Mouse (Mus musculus): ENCODE results near the gene Ap1m2. TPM values are rescaled to one million over a fixed set of nuclear protein-coding genes. Genes with fewer than 3 reads are reported as not detected.
"Not testable (repeated sequence)": the region's sequence is repeated elsewhere in the genome, so short reads cannot be mapped to it uniquely, and the experiment has no call there.

Gene Ap1m2
- total RNA-seq, 2 experiments from 2014 or later, result not detected

GRCm38 (mm10) chr9:21327569-21327968 lies 15.4 kb upstream of the Ap1m2 start:
- DNase-seq, result no peak

- peak; percentile 19 to 37 for DNase-seq
Measured at GRCm38 (mm10) chr9:21324269-21324668, 12.1 kb upstream of the Ap1m2 start.

DNA sequence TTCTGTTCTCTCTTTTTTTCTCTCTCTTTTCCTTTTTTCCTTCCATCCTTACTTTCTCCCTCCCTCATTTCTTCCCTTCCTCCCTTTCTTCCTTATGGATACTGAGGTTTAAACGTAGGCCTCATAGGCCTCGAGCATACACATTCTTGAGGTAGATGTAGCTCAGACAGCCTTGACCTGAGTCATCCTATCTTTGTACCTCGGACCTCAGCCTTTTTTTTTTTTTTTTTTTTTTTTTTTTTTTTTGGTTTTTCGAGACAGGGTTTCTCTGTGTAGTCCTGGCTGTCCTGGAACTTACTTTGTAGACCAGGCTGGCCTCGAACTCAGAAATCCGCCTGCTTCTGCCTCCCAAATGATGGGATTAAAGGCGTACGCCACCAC lies 10.8 kb upstream of the Ap1m2 start:
- DNase-seq, result not testable (repeated sequence)

DNA sequence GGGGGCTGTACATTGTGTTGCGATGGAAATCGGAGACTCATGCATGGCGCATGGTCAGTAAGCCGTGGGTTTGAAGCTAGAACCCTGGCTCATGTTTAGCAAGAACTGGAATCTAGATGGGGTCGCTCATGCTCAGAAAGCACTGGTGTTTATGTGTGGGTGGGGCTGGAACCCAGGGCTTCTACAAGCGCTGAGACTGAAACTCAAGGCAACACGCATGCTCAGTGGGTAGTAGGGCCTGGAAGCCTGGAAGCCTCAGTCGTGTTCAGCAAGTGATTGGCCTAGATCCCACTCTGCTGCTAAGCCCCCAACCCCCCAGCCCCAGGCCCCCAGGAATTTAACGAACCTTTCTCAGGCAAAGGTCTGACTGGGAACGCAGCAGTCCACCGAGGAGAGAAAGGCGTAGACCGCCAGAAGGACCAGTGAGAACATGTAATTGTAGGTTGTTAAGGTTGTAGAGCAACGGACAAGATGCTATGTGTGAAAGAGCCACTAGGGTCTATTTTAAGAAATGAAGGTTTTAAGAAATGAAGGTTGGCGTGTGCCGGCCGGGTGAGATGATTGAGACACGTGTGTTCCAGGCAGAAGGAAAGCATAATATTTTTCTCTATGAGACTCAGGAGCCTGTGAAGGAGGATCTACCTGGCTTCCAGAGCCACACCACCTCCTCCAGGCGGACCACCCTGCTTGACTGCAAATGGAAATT lies 10.2 kb upstream of the Ap1m2 start:
- no peak for DNase-seq

DNA sequence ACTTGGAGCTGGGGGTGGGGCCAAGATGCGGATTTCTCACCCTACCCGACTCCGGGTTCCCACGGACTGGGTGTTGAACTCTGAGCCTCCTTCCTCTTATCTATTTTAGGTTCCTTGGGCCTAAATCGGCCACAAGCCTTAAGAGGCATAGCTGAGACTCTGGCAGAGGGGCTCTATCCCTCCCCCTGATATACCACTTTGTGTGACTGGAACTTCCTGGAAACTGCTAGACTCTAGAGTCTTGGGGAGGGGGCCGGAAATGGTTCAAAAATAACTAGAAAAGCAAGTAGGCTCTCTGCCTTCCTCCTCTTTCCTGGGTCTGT lies 9.3 kb upstream of the Ap1m2 start:
- peak; percentile 29 to 62 for DNase-seq

DNA sequence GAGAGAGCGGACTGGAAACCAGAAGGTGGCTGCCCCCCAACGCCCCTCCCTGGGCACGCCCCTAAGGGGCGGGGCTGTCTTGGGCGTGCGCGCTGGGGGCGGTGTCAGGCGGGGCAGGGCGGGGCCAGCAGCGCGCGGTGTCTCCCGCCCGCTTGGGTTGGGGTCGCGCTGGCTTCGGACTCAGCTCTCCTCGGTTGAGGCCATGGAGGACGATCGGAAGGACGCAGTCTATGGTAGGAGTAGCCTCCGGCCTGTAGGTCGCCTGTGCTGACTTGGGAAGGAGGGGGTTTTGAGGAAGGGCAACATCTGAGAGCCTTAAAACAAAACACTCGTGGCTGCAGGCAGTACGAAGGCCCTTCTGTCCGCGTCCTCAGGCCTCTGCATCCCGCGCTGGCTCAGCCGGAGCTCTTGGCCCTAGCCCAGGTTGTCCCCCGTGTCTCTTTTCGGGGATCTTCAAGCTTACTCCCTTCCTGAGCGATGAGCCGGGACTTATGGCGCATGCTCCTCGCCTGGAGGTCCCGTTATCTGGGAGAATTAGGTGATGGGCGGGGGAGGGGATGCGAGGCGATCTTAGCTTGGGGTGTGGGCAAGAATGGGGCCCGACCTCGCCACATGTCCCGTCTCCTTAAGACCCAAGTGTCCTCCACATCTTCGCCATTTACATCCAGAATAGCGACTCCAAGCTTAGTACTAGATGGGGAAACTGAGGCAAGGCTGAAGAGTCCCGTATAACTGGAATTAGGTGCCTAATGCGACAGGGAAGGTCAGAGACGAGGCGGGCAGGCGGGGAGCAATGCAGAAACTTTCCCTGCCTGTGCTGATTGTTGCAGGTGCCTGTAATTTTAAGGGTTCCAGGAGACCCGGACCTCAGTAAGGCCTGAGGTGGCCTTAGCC lies 8.7 kb upstream of the Ap1m2 start, which contains the start of gene Slc44a2:
Gene Slc44a2, plus strand, starts transcription at position 80 of the 894 bp plus-strand sequence.
- DNase-seq, result peak; percentile 91 to 94

- DNase-seq, result no peak
Measured at GRCm38 (mm10) chr9:21320280-21320618, 8.1 kb upstream of the Ap1m2 start.

GRCm38 (mm10) chr9:21319503-21319902 lies 7.4 kb upstream of the Ap1m2 start:
- DNase-seq, result no peak

GRCm38 (mm10) chr9:21318792-21319191 lies 6.7 kb upstream of the Ap1m2 start:
- no peak for DNase-seq

GRCm38 (mm10) chr9:21316696-21317095 lies 4.6 kb upstream of the Ap1m2 start:
- DNase-seq, result no peak

DNA sequence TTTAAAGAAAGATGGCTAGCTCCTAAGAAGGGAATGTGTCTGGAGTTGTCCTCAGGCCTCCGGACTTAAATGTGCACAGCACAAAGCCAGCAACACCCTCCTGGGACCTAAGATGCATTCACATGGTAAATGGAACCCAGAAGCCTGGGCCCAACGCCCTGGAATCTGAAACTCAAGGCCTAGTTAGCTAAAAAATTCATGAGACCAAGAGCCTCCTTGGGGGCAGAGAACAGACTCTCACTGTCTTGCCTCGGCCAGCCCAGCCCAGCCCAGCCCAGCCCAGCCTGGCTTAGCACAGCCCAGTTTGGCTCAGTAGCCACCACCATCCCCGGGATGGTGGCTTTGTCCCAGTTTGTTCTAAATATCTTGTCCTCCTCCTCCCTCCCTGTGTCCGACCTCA lies 3.3 kb upstream of the Ap1m2 start:
- no peak for DNase-seq

DNA sequence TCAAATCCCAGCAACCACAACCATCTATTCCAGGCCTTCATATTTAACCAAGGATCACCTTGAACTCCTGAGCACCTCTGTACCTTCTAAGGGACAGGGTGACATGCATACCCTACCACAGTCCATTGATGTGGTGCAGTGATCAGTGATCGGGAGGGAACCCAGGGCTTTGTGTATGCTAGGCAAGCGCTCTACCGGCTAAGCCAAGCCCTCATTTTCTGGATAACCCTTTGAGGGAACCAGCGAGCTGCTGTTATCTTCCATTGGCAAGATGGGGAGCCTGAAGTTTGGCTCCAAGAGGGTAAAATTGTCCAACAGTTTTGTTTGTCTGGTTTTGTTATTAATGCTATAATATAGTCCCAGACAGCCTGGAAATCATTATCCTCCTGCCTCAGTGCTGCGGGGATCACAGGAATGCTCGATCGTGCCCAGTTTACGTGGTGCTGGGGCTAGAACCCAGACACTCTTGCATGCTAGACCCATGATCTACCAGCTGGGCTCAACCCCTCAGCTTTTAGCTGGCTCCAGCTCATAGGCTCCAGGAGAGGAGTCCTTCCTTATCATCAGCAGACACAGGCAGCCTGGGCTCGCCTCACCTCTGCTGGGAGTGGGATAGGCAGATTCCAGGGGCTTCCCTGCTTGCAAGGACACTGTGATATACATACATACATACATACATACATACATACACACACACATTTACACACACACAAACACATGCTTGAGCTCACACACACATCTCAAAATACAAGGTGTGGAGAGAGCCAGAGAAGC lies 2.4 kb upstream of the Ap1m2 start:
- DNase-seq, result no peak

GRCm38 (mm10) chr9:21313394-21313793 lies 1.3 kb upstream of the Ap1m2 start:
- peak; percentile 94 to 96 for DNase-seq

GRCm38 (mm10) chr9:21311695-21312094 lies 442 bp downstream of the Ap1m2 start:
- DNase-seq, result no peak

GRCm38 (mm10) chr9:21309150-21309741 lies 2.9 kb downstream of the Ap1m2 start:
- peak in 1 of 2 experiments; percentile 23 for DNase-seq

GRCm38 (mm10) chr9:21305065-21305464 lies 7.1 kb downstream of the Ap1m2 start:
- DNase-seq, result no peak

DNA sequence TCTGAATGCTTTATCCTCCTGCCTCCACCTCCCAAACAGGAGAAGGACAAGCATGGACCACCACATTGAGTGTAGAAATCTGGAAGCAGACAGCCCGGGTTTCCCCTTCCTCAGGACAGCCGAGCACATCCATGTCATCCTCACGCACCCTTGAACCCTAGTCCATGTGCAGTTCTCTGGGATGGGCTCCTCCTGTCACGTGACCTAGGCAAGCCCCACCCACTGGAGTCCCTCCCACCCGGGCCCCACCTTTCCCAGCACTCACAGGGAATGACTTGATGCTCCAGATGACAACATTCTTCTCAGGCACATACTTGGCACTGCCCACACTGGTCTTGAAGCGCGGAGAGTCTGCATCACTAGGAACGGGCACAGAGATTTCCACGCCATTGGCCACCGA lies 13.1 kb downstream of the Ap1m2 start:
- no peak for DNase-seq

- DNase-seq, result no peak
Measured at GRCm38 (mm10) chr9:21292271-21292670, 19.9 kb downstream of the Ap1m2 start.

GRCm38 (mm10) chr9:21291868-21292267 lies 20.3 kb downstream of the Ap1m2 start:
- DNase-seq, result not testable (repeated sequence)

DNA sequence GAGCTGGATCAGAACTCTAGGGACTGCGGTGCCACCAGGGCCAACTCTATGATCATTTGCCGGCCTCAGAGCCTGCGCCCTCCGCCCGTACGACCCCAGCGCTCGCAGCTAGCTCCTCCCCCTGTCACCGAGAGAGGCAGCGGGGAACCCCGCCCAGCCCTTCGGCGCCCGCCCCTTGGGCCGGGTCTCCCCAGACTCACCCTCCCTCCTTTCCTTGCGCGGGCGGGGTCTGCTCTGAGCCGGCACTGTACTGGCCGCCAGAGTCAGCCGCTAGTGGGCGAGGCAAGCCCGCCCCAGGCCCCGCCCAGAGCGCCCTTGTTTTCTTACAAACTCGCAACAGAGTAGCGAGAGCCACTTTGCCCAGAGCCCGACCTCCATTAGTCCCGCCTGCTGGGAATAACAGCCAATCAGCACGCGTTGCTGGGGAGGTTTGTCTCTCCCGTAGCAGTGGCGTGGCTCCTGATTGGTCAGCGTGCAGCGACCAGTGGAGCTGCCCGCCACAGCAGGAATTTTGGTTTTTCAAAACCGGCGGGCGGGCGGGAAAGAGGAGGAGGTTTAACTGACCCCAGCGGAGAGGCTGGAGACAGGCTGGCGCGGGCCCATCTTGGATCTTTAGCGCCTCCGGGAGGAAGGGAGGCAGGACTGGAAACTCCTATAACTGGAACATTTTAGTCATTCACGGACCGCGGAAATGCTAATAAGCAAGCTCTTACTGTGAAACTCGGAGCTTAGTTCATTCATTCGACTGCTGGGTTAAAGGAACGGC lies 20.9 kb downstream of the Ap1m2 start, which contains the start of gene Cdkn2d:
Gene Cdkn2d, minus strand, starts transcription at position 386 of the 766 bp plus-strand sequence.
- DNase-seq, result peak; percentile 100

- DNase-seq, result peak in 1 of 2 experiments; percentile 57
Measured at GRCm38 (mm10) chr9:21290589-21290988, 21.5 kb downstream of the Ap1m2 start.

DNA sequence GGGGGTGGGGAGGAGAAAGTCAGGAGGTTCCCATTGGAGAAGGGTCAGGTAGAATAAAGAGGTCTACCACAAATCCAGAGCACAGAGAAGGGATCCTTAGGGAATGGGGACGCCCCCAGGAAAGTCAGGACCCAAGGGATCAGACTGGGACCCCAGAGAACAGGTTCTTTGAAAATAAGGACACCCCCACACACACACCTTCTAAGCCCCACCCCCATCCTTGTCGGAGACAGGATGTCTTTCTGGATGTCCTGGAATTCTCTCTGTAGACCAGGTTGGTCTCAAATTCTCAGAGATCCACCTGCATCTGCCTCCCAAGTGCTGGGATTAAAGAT lies 22.8 kb downstream of the Ap1m2 start:
- DNase-seq, result no peak

All from adrenal gland, postnatal 36 days (tissue).